Mouse (Mus musculus): Measurements from ENCODE around the gene Phgr1. TPM values are rescaled to one million over a fixed set of nuclear protein-coding genes. Genes with fewer than 3 reads are reported as not detected.

The Phgr1 gene
- polyA plus RNA-seq (2014; fragmentation: Nextera tagmentation; extraction: Ambion mirVana) = not detected in 2 replicates

DNA sequence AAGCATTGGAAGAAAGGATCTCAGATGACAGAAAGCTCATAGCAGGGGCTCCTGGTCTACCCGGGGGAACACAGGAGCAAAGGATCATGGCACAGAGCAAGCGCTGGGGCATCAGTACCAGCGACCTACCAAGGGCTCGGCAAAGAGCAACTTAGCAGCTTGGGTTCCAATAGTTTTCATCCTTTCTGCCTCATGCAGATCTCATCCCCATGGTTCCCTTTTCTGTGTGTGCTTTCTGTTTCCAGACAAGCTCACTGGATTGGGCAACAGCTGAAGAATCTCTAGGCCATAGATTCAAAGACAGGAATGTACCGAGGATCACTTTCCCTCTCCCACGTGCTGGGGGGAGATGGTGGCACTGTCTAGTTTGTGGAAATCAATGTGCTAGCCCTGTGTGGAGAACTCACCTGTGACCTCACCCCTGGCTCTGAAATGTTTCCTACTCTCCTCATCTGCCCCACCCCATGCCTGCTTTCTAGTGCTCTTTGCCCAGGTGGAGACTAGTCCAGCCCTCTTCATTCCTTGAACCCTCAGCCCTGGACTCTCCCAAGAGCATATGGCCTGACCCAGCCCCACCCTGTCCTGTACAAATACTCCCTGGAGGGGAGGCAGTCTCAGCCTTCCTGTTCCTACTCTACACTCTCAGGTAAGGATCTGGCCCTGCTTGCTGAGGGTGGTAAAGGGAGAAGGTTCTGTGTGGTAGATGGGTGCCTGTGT, at the start of gene Phgr1:
Phgr1 (plus strand) TSS at position 612 of the 717 bp plus-strand sequence.
- no peak for ATAC-seq (ENCODE audit: low FRiP score, low TSS enrichment)
- H3K36me3 ChIP-seq (ENCODE audit: control insufficient read depth, insufficient read depth, low read length) = no peaks in the 10 kb centered on the region
- no peaks in the 10 kb centered on the region for H3K4me1 ChIP-seq (ENCODE audit: control insufficient read depth, insufficient read depth, low read length)
- H3K4me3 ChIP-seq (ENCODE audit: low read length) = no peak within 1 kb of the TSS
- no peaks in the 10 kb centered on the region; the same call in 1 of the 2 replicates for H3K9me3 ChIP-seq (ENCODE audit: control insufficient read depth, low read length)
- no peaks in the 10 kb centered on the region for H3K27me3 ChIP-seq (ENCODE audit: control insufficient read depth, insufficient read depth, low read length)
- no peak within 1 kb of the TSS for H3K9ac ChIP-seq (ENCODE audit: low read depth, low read length)
- no peak within 1 kb of the TSS for H3K4me2 ChIP-seq (replicated peaks; ENCODE audit: low read depth, low read length)
- 77% methylated on average over 6 of the region's 6 CpGs for WGBS
- H3K27ac ChIP-seq (ENCODE audit: low read depth, low read length) = no peak within 1 kb of the TSS

DNA sequence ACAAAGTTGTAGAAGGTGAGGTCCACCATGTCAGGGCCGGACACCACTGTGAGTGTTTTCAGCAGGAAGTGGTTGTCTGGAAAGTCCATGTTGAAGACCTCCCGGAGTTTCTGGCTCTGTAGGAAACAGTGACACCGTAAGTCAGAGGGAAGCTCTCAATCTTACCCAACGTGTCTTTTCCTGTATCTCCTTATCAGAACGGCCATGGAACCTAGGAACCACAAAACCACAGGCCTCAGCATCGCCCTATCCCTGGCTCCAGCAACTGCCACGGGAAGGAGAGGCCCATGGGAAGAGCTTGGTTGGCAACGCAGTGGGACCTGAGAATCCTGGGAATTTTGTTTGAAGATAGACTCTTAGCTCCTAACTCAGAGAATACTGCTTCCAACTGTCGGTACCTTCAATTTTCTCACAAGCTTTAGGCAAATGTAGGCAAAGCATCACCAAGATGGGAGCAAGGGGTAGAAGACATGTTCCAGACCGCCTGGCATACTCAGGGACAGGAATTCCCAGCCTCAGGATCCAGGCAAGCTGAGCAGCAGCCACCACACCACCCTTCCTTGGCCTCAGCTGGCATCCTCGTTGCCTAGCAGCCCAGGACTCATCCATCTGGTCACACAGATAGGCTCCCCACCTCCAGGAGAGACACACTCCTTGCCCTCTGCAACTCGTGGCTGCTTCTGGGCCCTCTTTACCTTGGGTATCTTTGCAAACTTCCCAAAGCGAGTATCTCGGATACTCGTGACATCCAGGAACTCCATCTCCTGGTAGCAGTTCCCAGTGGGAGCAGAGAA, 48.7 kb upstream of the Phgr1 start:
- no peak for ATAC-seq (ENCODE audit: low FRiP score, low TSS enrichment)
- H3K27ac ChIP-seq (ENCODE audit: low read depth, low read length) = no peak overlapping the region
- H3K9ac ChIP-seq (ENCODE audit: low read depth, low read length) = no peak overlapping the region
- H3K27me3 ChIP-seq (ENCODE audit: control insufficient read depth, insufficient read depth, low read length) = no peaks in the 10 kb centered on the region
- H3K4me3 ChIP-seq (ENCODE audit: low read length) = no peak overlapping the region
- H3K4me1 ChIP-seq (ENCODE audit: control insufficient read depth, insufficient read depth, low read length) = peaks cover 13% of the 10 kb centered on the region
- no peaks in the 10 kb centered on the region for H3K9me3 ChIP-seq (ENCODE audit: control insufficient read depth, low read length)
- H3K36me3 ChIP-seq (ENCODE audit: control insufficient read depth, insufficient read depth, low read length) = no peaks in the 10 kb centered on the region
- 86% methylated on average over 15 of the region's 15 CpGs for WGBS
- no peak overlapping the region for H3K4me2 ChIP-seq (replicated peaks; ENCODE audit: low read depth, low read length)

GRCm38 (mm10) chr2:118725511-118725910, 47.1 kb upstream of the Phgr1 start:
- Histone ChIP-seq H3K4me2 (replicated peaks; ENCODE audit: low read depth, low read length) (no peak overlapping the region), H3K27me3 (ENCODE audit: control insufficient read depth, insufficient read depth, low read length) (0 out of 2 replicates have a peak, but pooled peaks cover under 1% of the 10 kb centered on the region), H3K4me3 (ENCODE audit: low read length) (no peak overlapping the region), H3K36me3 (ENCODE audit: control insufficient read depth, insufficient read depth, low read length) (no peaks in the 10 kb centered on the region), H3K9ac (ENCODE audit: low read depth, low read length) (no peak overlapping the region), H3K27ac (ENCODE audit: low read depth, low read length) (no peak overlapping the region), H3K4me1 (ENCODE audit: control insufficient read depth, insufficient read depth, low read length) (peaks cover 20% of the 10 kb centered on the region), H3K9me3 (ENCODE audit: control insufficient read depth, low read length) (no peaks in the 10 kb centered on the region)
- WGBS = 79% methylated on average over 4 of the region's 4 CpGs
- no peak for ATAC-seq (ENCODE audit: low FRiP score, low TSS enrichment)

GRCm38 (mm10) chr2:118726873-118727272, 45.7 kb upstream of the Phgr1 start:
- H3K4me1 ChIP-seq (ENCODE audit: control insufficient read depth, insufficient read depth, low read length) = peaks cover 20% of the 10 kb centered on the region
- peak overlapping the region; percentile 65; the same call in 1 of the 2 replicates for H3K27ac ChIP-seq (ENCODE audit: low read depth, low read length)
- no peak overlapping the region for H3K9ac ChIP-seq (ENCODE audit: low read depth, low read length)
- H3K4me2 ChIP-seq (replicated peaks; ENCODE audit: low read depth, low read length) = no peak overlapping the region
- H3K27me3 ChIP-seq (ENCODE audit: control insufficient read depth, insufficient read depth, low read length) = peaks cover 10% of the 10 kb centered on the region; the same call in 1 of the 2 replicates
- no peaks in the 10 kb centered on the region for H3K36me3 ChIP-seq (ENCODE audit: control insufficient read depth, insufficient read depth, low read length)
- H3K9me3 ChIP-seq (ENCODE audit: control insufficient read depth, low read length) = no peaks in the 10 kb centered on the region
- H3K4me3 ChIP-seq (ENCODE audit: low read length) = no peak overlapping the region
- ATAC-seq (ENCODE audit: low FRiP score, low TSS enrichment) = no peak
- WGBS = 94% methylated on average over 2 of the region's 2 CpGs

DNA sequence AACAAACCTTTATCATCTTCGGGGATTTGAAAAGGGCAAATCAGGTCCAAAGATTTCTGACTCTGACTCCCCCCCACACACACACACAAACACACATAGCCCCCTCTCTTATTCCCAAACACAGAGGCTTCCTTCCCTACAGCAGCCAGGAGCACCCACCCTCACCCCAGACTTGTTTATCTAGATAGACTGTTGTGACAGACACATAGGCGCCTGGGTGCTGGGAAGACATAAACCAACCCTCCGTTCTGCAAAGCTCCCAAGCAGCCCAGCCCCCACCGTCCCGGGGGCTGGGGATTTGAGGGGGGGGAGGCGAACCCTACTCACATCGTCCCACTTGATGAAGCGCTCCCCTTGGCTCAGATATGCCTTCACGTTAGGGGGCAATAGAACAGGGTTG, 44.7 kb upstream of the Phgr1 start:
- Histone ChIP-seq H3K9ac (ENCODE audit: low read depth, low read length) (no peak overlapping the region), H3K9me3 (ENCODE audit: control insufficient read depth, low read length) (no peaks in the 10 kb centered on the region), H3K4me1 (ENCODE audit: control insufficient read depth, insufficient read depth, low read length) (peaks cover 20% of the 10 kb centered on the region), H3K27me3 (ENCODE audit: control insufficient read depth, insufficient read depth, low read length) (peaks cover 12% of the 10 kb centered on the region; the same call in 1 of the 2 replicates), H3K4me2 (replicated peaks; ENCODE audit: low read depth, low read length) (peak overlapping the region; percentile 22), H3K4me3 (ENCODE audit: low read length) (no peak overlapping the region; the same call in 1 of the 2 replicates), H3K27ac (ENCODE audit: low read depth, low read length) (peak overlapping the region; percentile 65), H3K36me3 (ENCODE audit: control insufficient read depth, insufficient read depth, low read length) (no peaks in the 10 kb centered on the region)
- peak; percentile 33 for ATAC-seq (ENCODE audit: low FRiP score, low TSS enrichment)
- WGBS = 16% methylated on average over 9 of the region's 9 CpGs

DNA sequence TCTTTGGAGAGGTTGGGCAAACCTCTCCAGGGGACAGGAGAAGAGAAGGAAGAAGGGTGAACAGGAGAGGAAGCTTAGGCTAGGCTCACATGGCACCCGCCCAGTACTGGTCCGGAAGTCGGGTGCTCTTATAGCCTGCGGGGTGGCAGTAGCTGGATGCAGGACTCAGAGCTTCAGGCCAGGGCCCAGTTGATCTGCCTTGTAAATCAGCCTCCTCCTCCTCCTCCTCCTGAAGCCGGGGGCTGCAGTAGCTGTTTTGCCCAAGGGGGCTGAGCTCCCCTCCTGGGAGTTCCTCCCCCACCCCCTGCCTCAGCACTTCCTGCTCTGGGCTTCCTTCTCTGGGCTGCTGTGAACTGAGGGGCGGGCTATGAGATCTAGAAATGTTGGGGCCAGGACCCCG, 44.2 kb upstream of the Phgr1 start, which contains the start of gene Plcb2:
Plcb2 (minus strand) TSS at position 102 of the 400 bp plus-strand sequence.
- peak; percentile 83 for ATAC-seq (ENCODE audit: low FRiP score, low TSS enrichment)
- Histone ChIP-seq H3K36me3 (ENCODE audit: control insufficient read depth, insufficient read depth, low read length) (no peaks in the 10 kb centered on the region), H3K27me3 (ENCODE audit: control insufficient read depth, insufficient read depth, low read length) (peaks cover 15% of the 10 kb centered on the region; the same call in 1 of the 2 replicates), H3K27ac (ENCODE audit: low read depth, low read length) (peak within 1 kb of the TSS; percentile 65), H3K9ac (ENCODE audit: low read depth, low read length) (no peak within 1 kb of the TSS), H3K4me2 (replicated peaks; ENCODE audit: low read depth, low read length) (peak within 1 kb of the TSS; percentile 22), H3K9me3 (ENCODE audit: control insufficient read depth, low read length) (no peaks in the 10 kb centered on the region), H3K4me3 (ENCODE audit: low read length) (no peak within 1 kb of the TSS; the same call in 1 of the 2 replicates), H3K4me1 (ENCODE audit: control insufficient read depth, insufficient read depth, low read length) (peaks cover 20% of the 10 kb centered on the region)
- 3% methylated on average over 7 of the region's 7 CpGs for WGBS

DNA sequence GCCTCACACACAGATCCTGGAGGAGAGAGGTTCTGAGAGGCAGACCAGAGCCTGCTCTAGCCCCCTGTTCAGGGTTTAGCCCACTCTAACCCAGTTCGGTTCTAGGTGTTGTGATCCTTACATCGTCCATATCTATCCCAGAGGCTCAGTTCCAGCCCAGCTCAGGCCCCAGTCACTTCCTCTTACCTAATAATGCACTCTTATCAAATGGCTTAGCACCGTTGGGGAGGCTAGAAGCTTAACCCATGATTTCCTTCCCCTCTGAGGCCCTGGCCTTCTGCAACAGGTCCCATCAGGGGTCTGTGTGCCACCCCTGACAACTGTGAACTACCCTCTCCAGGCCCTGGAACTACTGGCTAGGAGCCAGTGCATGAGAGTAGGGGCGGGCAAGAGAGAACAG, 43.4 kb upstream of the Phgr1 start:
- Histone ChIP-seq H3K36me3 (ENCODE audit: control insufficient read depth, insufficient read depth, low read length) (no peaks in the 10 kb centered on the region), H3K4me2 (replicated peaks; ENCODE audit: low read depth, low read length) (no peak overlapping the region), H3K9ac (ENCODE audit: low read depth, low read length) (no peak overlapping the region), H3K27me3 (ENCODE audit: control insufficient read depth, insufficient read depth, low read length) (peaks cover 15% of the 10 kb centered on the region; the same call in 1 of the 2 replicates), H3K4me3 (ENCODE audit: low read length) (no peak overlapping the region), H3K27ac (ENCODE audit: low read depth, low read length) (0 out of 2 replicates have a peak overlapping the region, but pooled peaks have one; percentile 65), H3K4me1 (ENCODE audit: control insufficient read depth, insufficient read depth, low read length) (peaks cover 20% of the 10 kb centered on the region), H3K9me3 (ENCODE audit: control insufficient read depth, low read length) (no peaks in the 10 kb centered on the region)
- ATAC-seq (ENCODE audit: low FRiP score, low TSS enrichment) = 0 out of 2 replicates have a peak, but pooled peaks have one; percentile 22
- WGBS = 48% methylated on average over 4 of the region's 4 CpGs

- Histone ChIP-seq H3K9me3 (ENCODE audit: control insufficient read depth, low read length) (no peaks in the 10 kb centered on the region), H3K4me3 (ENCODE audit: low read length) (no peak overlapping the region), H3K36me3 (ENCODE audit: control insufficient read depth, insufficient read depth, low read length) (no peaks in the 10 kb centered on the region), H3K4me1 (ENCODE audit: control insufficient read depth, insufficient read depth, low read length) (peaks cover 20% of the 10 kb centered on the region), H3K4me2 (replicated peaks; ENCODE audit: low read depth, low read length) (no peak overlapping the region), H3K9ac (ENCODE audit: low read depth, low read length) (no peak overlapping the region), H3K27me3 (ENCODE audit: control insufficient read depth, insufficient read depth, low read length) (peaks cover 15% of the 10 kb centered on the region; the same call in 1 of the 2 replicates), H3K27ac (ENCODE audit: low read depth, low read length) (no peak overlapping the region)
- no peak for ATAC-seq (ENCODE audit: low FRiP score, low TSS enrichment)
- WGBS = 28% methylated on average over 8 of the region's 8 CpGs
Measured at GRCm38 (mm10) chr2:118729816-118730621, 42.5 kb upstream of the Phgr1 start.
